Mouse (Mus musculus) intestine, embryonic 15.5 days (tissue): Measurements from ENCODE around the gene Hoxa3. TPM values are rescaled to one million over a fixed set of nuclear protein-coding genes. Genes with fewer than 3 reads are reported as not detected.

ENCODE experiments used
- ATAC-seq: fragments of 200-750 bp; cut with Nextera tagmentation; 2 replicates; pipeline ENCODE4 v1.8.0; 2017; ENCODE audit warnings: moderate TSS enrichment, moderate library complexity
- H3K27ac ChIP-seq: fragments of 300-500 bp; sonication (generic); 2 replicates; pipeline ENCODE4 v1.5.1; 2015; ENCODE audit warnings: mild to moderate bottlenecking, inconsistent platforms
- H3K27me3 ChIP-seq: fragments of 300-500 bp; sonication (generic); replicated peaks from 2 replicates; pipeline ENCODE4 v1.6.1; 2015; ENCODE audit warnings: inconsistent platforms
- H3K36me3 ChIP-seq: fragments of 300-500 bp; sonication (generic); 2 replicates; pipeline ENCODE4 v1.6.1; 2015; ENCODE audit warnings: inconsistent platforms
- H3K4me1 ChIP-seq: fragments of 300-500 bp; sonication (generic); replicated peaks from 2 replicates; pipeline ENCODE4 v1.6.1; 2015; ENCODE audit warnings: inconsistent platforms
- H3K4me2 ChIP-seq: fragments of 300-500 bp; sonication (generic); replicated peaks from 2 replicates; pipeline ENCODE4 v1.6.1; 2015; ENCODE audit warnings: mild to moderate bottlenecking, inconsistent platforms
- H3K4me3 ChIP-seq: fragments of 300-500 bp; sonication (generic); replicated peaks from 2 replicates; pipeline ENCODE4 v1.5.1; 2015; ENCODE audit warnings: inconsistent platforms
- H3K9ac ChIP-seq: fragments of 300-500 bp; sonication (generic); 2 replicates; pipeline ENCODE4 v1.6.1; 2015; ENCODE audit warnings: inconsistent platforms
- H3K9me3 ChIP-seq: fragments of 300-500 bp; sonication (generic); 2 replicates; pipeline ENCODE4 v1.6.1; 2016; ENCODE audit warnings: inconsistent platforms
- WGBS: fragments of 180-500 bp; shearing (Covaris S2); methylation state at CpG from one replicate; pipeline ENCODE4 v1.1.7; 2015; 5-methylcytosine and 5-hydroxymethylcytosine counted together
- polyA plus RNA-seq: library from polyadenylated mRNA; unstranded; fragments of >200 nt; fragmentation: Nextera tagmentation; extraction: Ambion mirVana; gene quantifications from 2 replicates; pipeline ENCODE4 v1.2.1, GENCODE M21; 2015

Gene Hoxa3
- polyA plus RNA-seq, 1 experiment from 2014 or later: 6.2 TPM

- peak overlapping the region; percentile 69 for H3K27ac ChIP-seq
- H3K9ac ChIP-seq: peak overlapping the region; percentile 69
- 31% methylated on average over 10 of the region's 10 CpGs for WGBS
- no peaks in the 10 kb centered on the region for H3K36me3 ChIP-seq
- H3K4me3 ChIP-seq: peak overlapping the region; percentile 61
- no peaks in the 10 kb centered on the region for H3K27me3 ChIP-seq
- no peak for ATAC-seq
- H3K4me1 ChIP-seq: peaks cover 37% of the 10 kb centered on the region
- H3K4me2 ChIP-seq: peak overlapping the region; percentile 75
- H3K9me3 ChIP-seq: no peaks in the 10 kb centered on the region
These were observed 33.4 kb downstream of the Hoxa3 start for GRCm38 (mm10) chr6:52179690-52180089.

- 40% methylated on average over 4 of the region's 4 CpGs for WGBS
- H3K4me1 ChIP-seq: peaks cover 31% of the 10 kb centered on the region
- H3K27me3 ChIP-seq: no peaks in the 10 kb centered on the region
- H3K36me3 ChIP-seq: no peaks in the 10 kb centered on the region
- H3K9me3 ChIP-seq: no peaks in the 10 kb centered on the region
- ATAC-seq: no peak
- H3K4me2 ChIP-seq: peak overlapping the region; percentile 75
- H3K27ac ChIP-seq: peak overlapping the region; percentile 69
- H3K9ac ChIP-seq: peak overlapping the region; percentile 69
- peak overlapping the region; percentile 61 for H3K4me3 ChIP-seq
These were observed 34.0 kb downstream of the Hoxa3 start for GRCm38 (mm10) chr6:52178918-52179665.

- WGBS: 20% methylated on average over 9 of the region's 9 CpGs
These were observed 35.3 kb downstream of the Hoxa3 start for GRCm38 (mm10) chr6:52177806-52178205.

DNA sequence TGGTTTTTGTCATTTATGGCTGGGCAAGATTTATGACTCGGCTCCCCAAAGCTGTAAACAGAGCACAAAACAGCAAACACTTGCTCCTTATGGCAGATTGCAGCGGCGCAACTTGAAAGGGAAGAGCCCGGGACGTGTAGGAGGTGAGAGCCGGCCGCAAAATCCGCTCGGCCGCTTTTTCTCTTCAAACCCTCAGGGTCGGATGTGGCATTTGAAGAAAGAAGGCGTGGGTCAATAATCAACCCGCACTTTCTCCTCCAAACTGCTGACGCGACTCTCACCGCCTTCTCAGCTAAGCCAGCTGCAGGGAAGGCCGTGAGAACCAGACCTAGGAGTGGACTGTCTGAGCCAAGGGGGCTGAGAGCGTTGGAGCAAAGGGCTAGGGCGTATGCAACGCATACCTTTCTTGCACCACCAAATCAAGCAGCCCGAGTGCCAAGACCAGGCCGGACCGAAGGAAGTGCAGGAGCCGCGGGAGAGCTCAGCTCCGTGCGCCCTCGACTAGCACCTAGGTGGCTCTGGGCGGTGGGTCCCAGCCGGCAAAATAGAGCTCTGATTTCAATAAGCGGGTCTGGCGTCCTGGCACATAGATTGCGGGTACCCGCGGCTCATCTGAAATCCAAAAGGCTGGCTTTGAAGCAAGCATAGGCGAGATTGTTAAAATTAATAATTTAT lies 35.9 kb downstream of the Hoxa3 start, which contains the start of gene 5730596B20Rik:
Gene 5730596B20Rik, plus strand, starts transcription at position 438 of the 675 bp plus-strand sequence.
- peak within 1 kb of the TSS; percentile 69 for H3K9ac ChIP-seq
- ATAC-seq: no peak
- H3K4me1 ChIP-seq: peaks cover 29% of the 10 kb centered on the region
- peak within 1 kb of the TSS; percentile 75 for H3K4me2 ChIP-seq
- no peaks in the 10 kb centered on the region for H3K27me3 ChIP-seq
- no peaks in the 10 kb centered on the region for H3K9me3 ChIP-seq
- peak within 1 kb of the TSS; percentile 61 for H3K4me3 ChIP-seq
- H3K36me3 ChIP-seq: no peaks in the 10 kb centered on the region
- peak within 1 kb of the TSS; percentile 96 for H3K27ac ChIP-seq
- 4% methylated on average over 36 of the region's 36 CpGs for WGBS

More at GRCm38 (mm10) chr6:52177806-52178205, 35.3 kb downstream of the Hoxa3 start:
- H3K27ac ChIP-seq: peak overlapping the region; percentile 96
- H3K4me2 ChIP-seq: peak overlapping the region; percentile 75
- no peak for ATAC-seq
- peaks cover 23% of the 10 kb centered on the region for H3K4me1 ChIP-seq
- no peaks in the 10 kb centered on the region for H3K9me3 ChIP-seq
- H3K4me3 ChIP-seq: peak overlapping the region; percentile 61
- peak overlapping the region; percentile 69 for H3K9ac ChIP-seq
- H3K36me3 ChIP-seq: no peaks in the 10 kb centered on the region
- H3K27me3 ChIP-seq: no peaks in the 10 kb centered on the region

- ATAC-seq: no peak
- Histone ChIP-seq H3K27ac (peak overlapping the region; percentile 96), H3K9me3 (no peaks in the 10 kb centered on the region), H3K4me2 (peak overlapping the region; percentile 75), H3K4me3 (peak overlapping the region; percentile 61), H3K36me3 (no peaks in the 10 kb centered on the region), H3K9ac (peak overlapping the region; percentile 69), H3K27me3 (0 out of 2 replicates have a peak, but pooled peaks cover 1% of the 10 kb centered on the region), H3K4me1 (peaks cover 29% of the 10 kb centered on the region)
- WGBS: 6% methylated on average over 6 of the region's 6 CpGs
These were observed 36.7 kb downstream of the Hoxa3 start for GRCm38 (mm10) chr6:52176391-52176790.

DNA sequence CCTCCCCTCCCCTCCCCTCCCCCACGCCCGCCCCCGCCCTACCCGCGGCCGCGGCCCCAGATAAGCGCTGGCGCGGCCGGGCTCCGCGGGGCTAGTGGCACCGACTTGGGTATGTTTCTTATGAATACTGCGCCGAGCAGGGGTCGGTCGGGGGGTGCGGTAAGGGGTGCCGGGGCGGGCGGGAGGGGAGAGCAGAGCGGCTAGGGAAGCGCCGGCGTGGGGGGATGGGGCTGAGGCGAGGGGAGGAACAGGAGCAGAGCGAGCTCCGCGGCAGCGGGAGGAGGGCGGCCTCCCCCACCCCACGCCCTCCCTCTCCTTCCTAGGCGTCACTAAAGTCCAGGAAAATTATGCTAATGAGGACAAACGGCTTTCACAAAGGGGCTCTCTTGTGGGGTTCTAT lies 37.3 kb downstream of the Hoxa3 start:
- WGBS: 2% methylated on average over 21 of the region's 35 CpGs
- Histone ChIP-seq H3K4me3 (peak overlapping the region; percentile 61), H3K9me3 (no peaks in the 10 kb centered on the region), H3K4me2 (peak overlapping the region; percentile 75), H3K4me1 (peaks cover 27% of the 10 kb centered on the region), H3K27me3 (0 out of 2 replicates have a peak, but pooled peaks cover 2% of the 10 kb centered on the region), H3K27ac (peak overlapping the region; percentile 96), H3K9ac (peak overlapping the region; percentile 69), H3K36me3 (no peaks in the 10 kb centered on the region)
- ATAC-seq: peak; percentile 55

DNA sequence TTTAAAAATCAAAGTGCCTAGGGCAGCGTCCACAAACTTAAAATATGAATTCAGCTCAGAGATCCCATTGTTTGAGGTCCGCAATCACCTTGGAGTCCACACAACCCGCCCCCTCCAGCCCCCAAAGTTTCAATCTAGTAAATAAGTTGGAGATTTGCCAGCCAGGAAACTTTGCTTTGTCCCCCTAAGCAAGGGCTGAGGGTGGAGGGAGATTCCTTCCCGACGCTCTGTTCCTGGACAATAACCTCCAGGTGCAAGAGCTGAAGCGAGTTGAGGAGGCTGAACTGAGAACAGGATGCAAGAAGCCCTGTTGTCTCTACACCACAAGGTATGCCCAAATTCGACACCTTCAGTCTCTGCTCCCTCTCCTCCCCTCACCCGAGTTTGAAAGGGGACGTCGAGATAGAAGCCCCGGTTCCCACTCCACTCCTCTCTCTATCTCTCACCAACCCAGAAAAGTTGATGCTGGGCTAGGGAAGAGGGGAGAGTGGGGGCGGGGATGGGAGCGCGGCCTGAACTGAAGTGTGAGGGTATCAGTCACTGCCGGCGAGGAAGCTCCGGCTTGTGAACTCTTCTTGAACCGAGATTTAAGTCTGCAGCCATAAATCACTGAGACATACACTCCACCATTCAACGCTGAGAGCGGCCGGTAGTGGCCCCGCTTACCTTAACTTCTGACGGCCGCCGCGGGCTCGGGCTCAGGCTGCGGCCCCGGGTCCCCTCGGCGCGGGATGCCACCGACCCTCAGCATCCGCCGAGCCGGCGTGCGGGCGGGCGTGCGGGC lies 38.0 kb downstream of the Hoxa3 start:
- Histone ChIP-seq H3K9ac (peak overlapping the region; percentile 69), H3K27ac (peak overlapping the region; percentile 96), H3K4me3 (peak overlapping the region; percentile 61), H3K4me1 (peaks cover 25% of the 10 kb centered on the region), H3K4me2 (peak overlapping the region; percentile 75), H3K27me3 (peaks cover 7% of the 10 kb centered on the region; the same call in 1 of the 2 replicates), H3K9me3 (no peaks in the 10 kb centered on the region), H3K36me3 (no peaks in the 10 kb centered on the region)
- WGBS: 3% methylated on average over 41 of the region's 41 CpGs
- peak; percentile 68 for ATAC-seq

GRCm38 (mm10) chr6:52173648-52174047 lies 39.5 kb downstream of the Hoxa3 start:
- 9% methylated on average over 4 of the region's 4 CpGs for WGBS
- no peaks in the 10 kb centered on the region for H3K9me3 ChIP-seq
- H3K27me3 ChIP-seq: peaks cover 14% of the 10 kb centered on the region
- no peak for ATAC-seq
- no peak overlapping the region for H3K9ac ChIP-seq
- no peaks in the 10 kb centered on the region for H3K36me3 ChIP-seq
- peak overlapping the region; percentile 92; the same call in 1 of the 2 replicates for H3K27ac ChIP-seq
- peaks cover 25% of the 10 kb centered on the region for H3K4me1 ChIP-seq
- peak overlapping the region; percentile 75 for H3K4me2 ChIP-seq
- H3K4me3 ChIP-seq: peak overlapping the region; percentile 38

DNA sequence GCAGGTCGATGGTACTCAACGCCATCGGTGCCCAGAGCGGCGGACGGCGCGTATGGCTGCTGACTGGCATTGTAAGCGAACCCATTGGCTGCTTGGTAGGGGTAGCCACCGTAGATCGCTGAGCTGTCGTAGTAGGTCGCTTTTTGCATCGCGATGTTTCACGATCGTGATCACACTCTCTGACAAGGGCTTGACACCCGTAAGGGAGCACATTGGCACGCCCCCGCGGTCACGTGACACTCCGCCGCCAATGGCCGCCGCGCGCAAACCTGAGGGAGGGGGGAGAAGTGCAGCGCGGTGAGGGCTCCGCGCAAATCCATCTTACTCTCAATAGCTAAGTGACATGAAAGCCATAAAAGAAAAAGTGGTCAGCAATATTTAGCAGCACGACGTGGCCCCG lies 40.6 kb downstream of the Hoxa3 start:
- 2% methylated on average over 35 of the region's 35 CpGs for whole genome bisulfite sequencing
- peak; percentile 70 for ATAC-seq

DNA sequence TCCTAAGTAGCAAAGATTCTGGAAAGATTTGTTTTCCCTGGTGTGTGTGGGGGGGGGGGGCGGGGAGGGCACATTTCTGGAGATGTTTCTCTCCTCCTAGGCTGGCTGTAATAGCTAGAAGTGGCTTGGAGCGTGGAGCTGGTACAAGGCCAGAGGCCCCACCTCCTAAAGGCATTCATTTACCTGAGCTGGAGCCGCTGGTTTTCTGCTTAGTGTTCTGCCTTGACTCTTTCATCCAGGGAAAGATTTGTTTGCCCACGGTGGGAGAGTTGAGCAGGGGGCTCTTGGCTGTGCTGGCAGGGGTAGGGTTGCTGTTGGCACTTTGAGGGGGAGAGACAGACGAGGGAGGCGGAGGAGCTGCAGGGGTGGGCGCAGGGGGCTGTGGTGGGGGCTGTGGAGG lies 41.2 kb downstream of the Hoxa3 start:
- H3K4me1 ChIP-seq: peaks cover 25% of the 10 kb centered on the region
- H3K4me3 ChIP-seq: peak overlapping the region; percentile 38
- 20% methylated on average over 7 of the region's 7 CpGs for WGBS
- peak overlapping the region; percentile 83 for H3K27ac ChIP-seq
- peak overlapping the region; percentile 41 for H3K9ac ChIP-seq
- H3K4me2 ChIP-seq: peak overlapping the region; percentile 75
- H3K36me3 ChIP-seq: no peaks in the 10 kb centered on the region
- no peaks in the 10 kb centered on the region for H3K9me3 ChIP-seq
- H3K27me3 ChIP-seq: peaks cover 16% of the 10 kb centered on the region
- ATAC-seq: no peak

More for the DNA sequence above, 40.6 kb downstream of the Hoxa3 start:
- Histone ChIP-seq H3K9ac (peak overlapping the region; percentile 41), H3K4me1 (peaks cover 25% of the 10 kb centered on the region), H3K4me2 (peak overlapping the region; percentile 75), H3K27me3 (peaks cover 16% of the 10 kb centered on the region), H3K36me3 (no peaks in the 10 kb centered on the region), H3K9me3 (no peaks in the 10 kb centered on the region), H3K4me3 (peak overlapping the region; percentile 38), H3K27ac (peak overlapping the region; percentile 92)

- Histone ChIP-seq H3K4me1 (peaks cover 25% of the 10 kb centered on the region), H3K36me3 (no peaks in the 10 kb centered on the region), H3K9me3 (no peaks in the 10 kb centered on the region), H3K4me2 (peak overlapping the region; percentile 75), H3K9ac (no peak overlapping the region), H3K4me3 (no peak overlapping the region), H3K27me3 (peaks cover 16% of the 10 kb centered on the region), H3K27ac (peak overlapping the region; percentile 83)
- WGBS: 31% methylated on average over 4 of the region's 4 CpGs
- no peak for ATAC-seq
These were observed 41.8 kb downstream of the Hoxa3 start for GRCm38 (mm10) chr6:52171331-52171730.

- no peaks in the 10 kb centered on the region for H3K36me3 ChIP-seq
- peaks cover 16% of the 10 kb centered on the region for H3K27me3 ChIP-seq
- H3K9ac ChIP-seq: peak overlapping the region; percentile 50
- 0 out of 2 replicates have a peak overlapping the region, but pooled peaks have one; percentile 20 for H3K4me3 ChIP-seq
- peaks cover 25% of the 10 kb centered on the region for H3K4me1 ChIP-seq
- no peak for ATAC-seq
- 47% methylated on average over 5 of the region's 5 CpGs for WGBS
- peak overlapping the region; percentile 83 for H3K27ac ChIP-seq
- H3K4me2 ChIP-seq: peak overlapping the region; percentile 75
- no peaks in the 10 kb centered on the region for H3K9me3 ChIP-seq
These were observed 42.3 kb downstream of the Hoxa3 start for GRCm38 (mm10) chr6:52170898-52171223.
